Mouse (Mus musculus) 3T3-L1 (cell line): Measurements from ENCODE around the gene Men1.

Source experiments
- DNase-seq: peaks from one replicate; pipeline ENCODE4 v3.0.0-alpha.2; 2015; ENCODE audit warnings: low read depth, low spot score

The Men1 gene

GRCm38 (mm10) chr19:6338716-6339115 is 3.9 kb downstream of the Men1 start:
- DNase-seq = no peak

DNA sequence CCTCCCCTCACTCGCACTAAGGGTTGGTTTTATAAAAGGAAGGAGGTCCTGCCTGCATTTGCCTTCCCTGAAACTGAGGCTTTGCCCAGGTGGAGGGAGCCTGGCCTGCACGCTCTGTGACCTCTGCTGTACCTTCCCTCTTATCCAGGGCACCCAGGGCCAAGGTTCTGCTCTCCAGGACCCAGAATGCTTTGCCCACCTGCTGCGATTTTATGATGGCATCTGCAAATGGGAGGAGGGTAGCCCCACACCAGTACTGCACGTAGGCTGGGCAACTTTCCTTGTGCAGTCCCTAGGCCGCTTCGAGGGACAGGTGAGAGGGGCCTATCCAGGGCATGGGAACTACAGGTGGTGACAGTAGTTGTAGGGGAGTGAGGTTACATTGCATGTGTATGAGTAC is 4.4 kb downstream of the Men1 start:
- no peak for DNase-seq

DNA sequence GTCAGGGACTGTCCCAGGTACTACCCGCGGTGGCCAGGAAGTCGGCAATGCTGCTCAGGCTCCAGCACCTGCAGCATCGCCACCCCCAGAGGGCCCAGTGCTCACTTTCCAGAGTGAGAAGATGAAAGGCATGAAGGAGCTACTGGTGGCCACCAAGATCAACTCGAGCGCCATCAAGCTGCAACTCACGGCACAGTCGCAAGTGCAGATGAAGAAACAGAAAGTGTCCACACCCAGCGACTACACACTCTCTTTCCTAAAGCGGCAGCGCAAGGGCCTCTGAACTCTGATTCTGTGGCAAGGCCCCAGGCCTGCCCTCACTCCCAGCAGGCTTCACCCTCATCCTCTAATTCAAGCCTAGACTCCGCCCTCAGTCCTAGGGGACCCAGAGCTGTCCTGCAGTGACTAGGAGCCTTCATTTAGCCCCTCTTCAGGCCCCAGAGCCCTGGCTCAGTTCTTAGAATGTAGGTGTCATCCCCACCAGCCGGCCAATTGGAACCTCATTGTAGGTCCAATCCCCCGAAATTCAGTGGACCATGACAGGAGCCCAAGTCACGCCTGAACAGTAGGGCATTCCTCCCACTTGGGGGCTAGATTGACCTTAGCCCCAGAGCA is 5.2 kb downstream of the Men1 start:
- no peak for DNase-seq

DNA sequence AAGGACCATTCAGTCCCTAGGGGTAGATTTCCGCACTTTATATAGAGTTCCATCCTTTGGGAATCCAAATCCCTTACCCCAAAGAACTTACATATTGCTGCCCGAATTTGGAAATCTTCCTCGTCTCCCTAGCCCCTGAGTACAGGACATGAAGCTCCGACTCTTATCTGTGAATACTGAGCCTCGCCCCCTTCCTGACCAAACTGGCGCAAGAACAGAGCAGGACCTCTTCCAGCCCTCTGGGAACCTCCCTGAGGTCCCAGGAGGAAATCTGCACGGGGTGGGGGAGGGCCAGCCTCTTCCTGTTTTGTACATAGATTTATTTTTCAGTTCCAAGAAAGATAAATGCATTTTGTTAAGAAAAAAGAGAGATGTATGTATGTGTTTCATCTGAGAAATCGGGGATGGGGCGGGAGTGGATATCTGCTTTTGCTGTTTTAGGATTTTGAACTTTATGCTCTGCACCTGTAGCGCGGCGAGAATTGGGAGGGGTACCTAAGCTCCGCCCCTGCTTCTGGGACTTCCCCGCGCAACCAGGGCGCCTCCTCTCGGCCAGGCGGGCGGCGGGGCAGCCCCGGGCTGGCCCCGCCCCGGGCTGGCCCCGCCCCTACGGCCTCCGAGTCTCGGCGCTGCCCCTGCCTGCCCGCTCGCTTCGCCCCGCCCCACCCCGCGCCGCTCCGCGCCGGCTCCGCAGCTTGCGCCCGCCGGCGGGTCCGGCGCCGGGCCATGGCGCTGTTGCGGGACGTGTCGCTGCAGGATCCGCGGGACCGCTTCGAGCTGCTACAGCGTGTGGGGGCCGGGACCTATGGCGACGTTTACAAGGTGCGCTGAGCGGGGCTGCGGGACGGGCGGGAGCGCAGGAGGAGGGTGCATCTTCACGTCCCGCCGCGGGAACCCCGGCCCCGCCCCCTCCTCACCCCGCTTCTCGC is 6.0 kb downstream of the Men1 start, which contains the start of gene Map4k2:
Map4k2 (plus strand) TSS at position 612 of the 929 bp plus-strand sequence.
- DNase-seq = peak; percentile 66

- no peak for DNase-seq
Measured at GRCm38 (mm10) chr19:6341453-6342077, 6.8 kb downstream of the Men1 start.

- no peak for DNase-seq
Measured at GRCm38 (mm10) chr19:6342276-6342933, 7.6 kb downstream of the Men1 start.

- DNase-seq = no peak
Measured at GRCm38 (mm10) chr19:6343066-6343925, 8.5 kb downstream of the Men1 start.

DNA sequence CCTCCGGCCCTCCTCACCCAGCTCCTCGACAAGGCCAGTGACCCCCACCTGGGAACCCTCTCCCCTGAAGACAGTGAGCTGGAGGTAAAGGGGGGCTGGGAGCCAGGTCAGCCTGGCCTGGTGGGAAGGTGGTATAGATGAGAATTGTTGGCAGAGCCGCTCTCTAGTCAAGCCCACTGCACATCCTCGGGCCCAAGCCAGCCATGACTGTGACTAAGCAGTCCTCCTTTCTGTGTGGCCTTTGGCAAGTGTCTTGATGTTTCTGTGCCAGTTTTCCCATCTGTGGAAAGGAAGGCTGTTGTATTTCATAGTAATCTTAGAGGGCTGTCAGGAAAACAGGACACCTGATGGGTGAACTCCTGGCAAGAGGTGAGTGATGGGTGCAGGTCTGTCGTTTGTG is 9.2 kb downstream of the Men1 start:
- no peak for DNase-seq

DNA sequence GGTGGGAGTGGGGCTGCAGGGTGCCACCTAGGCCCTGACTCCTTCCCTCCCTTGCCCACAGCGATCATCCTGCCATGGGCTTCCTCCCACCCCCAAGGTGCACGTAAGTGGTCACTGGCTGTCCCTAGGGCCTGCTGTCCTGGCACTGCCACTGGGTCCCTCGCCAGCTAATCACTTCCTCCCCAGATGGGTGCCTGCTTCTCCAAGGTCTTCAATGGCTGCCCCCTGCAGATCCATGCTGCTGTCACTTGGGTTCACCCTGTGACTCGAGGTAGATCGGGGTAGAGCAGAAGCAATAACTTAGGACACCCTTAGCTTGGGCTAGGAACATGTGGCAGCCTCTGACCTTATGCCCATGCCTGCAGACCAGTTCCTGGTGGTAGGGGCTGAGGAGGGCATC is 11.2 kb downstream of the Men1 start:
- no peak for DNase-seq

- no peak for DNase-seq
Measured at GRCm38 (mm10) chr19:6346661-6347060, 11.9 kb downstream of the Men1 start.

DNA sequence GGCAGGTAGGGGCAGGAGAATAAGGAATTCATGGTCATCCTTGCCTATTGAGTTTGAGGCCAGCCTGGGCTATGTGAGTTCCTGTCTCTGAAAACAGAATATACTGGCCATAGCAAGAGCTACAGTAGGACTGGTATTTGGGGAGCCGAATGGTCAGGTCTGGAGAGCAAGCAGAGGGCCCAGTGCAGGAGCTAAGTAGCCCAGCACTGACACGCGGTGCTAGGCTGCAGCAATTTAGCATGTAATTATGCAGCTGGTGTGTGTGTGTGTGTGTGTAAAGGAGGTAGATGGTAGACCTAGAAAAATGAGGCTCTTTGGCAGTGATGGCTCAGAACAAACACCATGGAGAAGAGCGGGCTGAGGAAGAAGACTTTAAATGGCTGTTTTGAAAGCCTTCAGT is 12.8 kb downstream of the Men1 start:
- no peak for DNase-seq

DNA sequence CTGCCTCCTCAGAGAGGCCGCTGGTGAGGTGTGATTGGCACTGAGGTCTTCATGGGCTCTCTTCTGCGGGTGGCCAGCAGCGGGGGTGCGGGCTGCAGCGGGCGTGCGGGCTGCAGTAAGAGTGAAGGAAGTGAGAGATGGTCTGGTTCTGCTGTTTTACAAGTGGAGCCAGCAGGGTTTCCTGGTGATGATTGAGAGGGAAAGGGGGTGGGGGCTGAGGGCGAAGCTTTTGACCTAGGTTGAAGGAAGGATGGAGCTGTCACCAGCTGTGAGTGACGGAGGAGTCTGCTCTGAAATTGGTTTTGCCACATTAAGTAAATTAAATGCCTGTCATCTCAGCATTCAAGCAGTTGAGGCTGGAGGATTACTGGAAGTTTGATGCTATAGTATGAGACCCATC is 13.9 kb downstream of the Men1 start:
- DNase-seq = no peak

GRCm38 (mm10) chr19:6349215-6349983 is 14.6 kb downstream of the Men1 start:
- peak; percentile 52 for DNase-seq

GRCm38 (mm10) chr19:6351431-6352106 is 16.8 kb downstream of the Men1 start:
- no peak for DNase-seq

DNA sequence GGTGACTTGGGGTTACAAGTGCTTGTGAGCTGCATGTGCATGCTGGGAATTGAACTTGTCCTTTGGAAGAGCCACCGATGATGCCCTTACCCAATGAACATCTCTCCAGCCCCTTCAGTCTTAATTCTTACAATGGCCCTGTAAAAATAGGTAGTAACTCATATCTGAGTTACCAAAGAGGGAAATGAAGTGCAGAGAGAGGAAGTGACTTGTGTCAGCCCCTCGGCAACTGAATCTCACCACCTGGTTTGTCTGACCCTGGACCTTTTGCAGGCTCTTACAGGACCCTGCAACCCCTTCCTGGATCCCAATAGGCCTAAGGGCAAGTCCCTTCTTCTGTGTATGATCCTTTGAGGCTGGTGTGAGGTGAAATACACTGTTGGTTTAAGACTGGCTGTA is 17.3 kb downstream of the Men1 start:
- no peak for DNase-seq

- DNase-seq = no peak
Measured at GRCm38 (mm10) chr19:6354030-6354429, 19.3 kb downstream of the Men1 start.

DNA sequence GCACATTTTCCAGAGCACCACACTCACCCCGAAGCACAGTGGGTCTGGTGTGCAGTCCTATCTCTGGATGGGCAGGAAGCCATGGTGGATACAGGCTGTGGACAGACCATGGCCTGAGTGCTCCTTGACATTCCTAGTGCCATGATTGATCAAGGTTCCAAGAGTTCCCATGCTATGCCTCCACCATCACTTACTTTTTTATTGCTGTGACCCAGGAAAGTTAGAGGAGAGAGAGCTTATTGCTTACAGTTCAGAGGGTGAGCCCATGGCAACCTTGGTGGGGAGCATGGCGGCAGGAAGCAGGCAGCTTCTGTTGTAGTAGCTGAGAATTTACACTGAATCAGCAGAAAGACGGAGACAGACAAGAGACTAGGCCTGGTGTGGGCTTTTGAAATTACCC is 26.5 kb downstream of the Men1 start:
- no peak for DNase-seq

DNA sequence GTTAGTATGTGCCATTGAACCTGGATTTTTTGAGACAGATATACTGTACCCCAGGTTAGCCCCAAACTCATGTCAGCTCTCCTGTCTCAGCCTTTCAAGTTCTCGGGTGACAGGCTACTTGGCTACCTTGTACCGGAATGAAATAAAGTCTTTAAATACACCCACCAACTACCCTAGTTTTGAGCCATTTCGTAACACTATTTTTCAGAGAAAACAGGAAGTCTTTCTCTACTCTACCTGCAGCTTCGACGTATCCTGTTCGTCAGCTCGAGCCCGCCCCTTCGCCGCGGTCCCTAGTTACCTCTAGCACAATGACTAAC is 28.3 kb downstream of the Men1 start:
- no peak for DNase-seq

- DNase-seq = peak; percentile 100
Measured at GRCm38 (mm10) chr19:6363411-6364240, 28.8 kb downstream of the Men1 start, which contains the start of gene Sf1. TSS of gene Sf1 (plus strand) at chr19:6363690.
